Mouse (Mus musculus) liver, embryonic 14 days (tissue): ENCODE measurements around the gene Arhgdia. TPM values are rescaled to one million over a fixed set of nuclear protein-coding genes. Genes with fewer than 3 reads are reported as not detected.

ENCODE experiments used
- polyA plus RNA-seq: library from polyadenylated mRNA; depleted of rRNA; stranded (reverse); fragments of >200 nt; gene quantifications from 2 replicates; pipeline ENCODE4 v1.2.3, GENCODE M21; 2012; rRNA removed

The Arhgdia gene
- 151 and 168 TPM in 2 replicates for polyA plus RNA-seq

GRCm38 (mm10) chr11:120581490-120582267 is at the start of gene Arhgdia:
Gene Arhgdia, minus strand, starts transcription at chr11:120581624.

GRCm38 (mm10) chr11:120625152-120625775 is 43.8 kb upstream of the Arhgdia start, which contains the start of gene Sirt7:
Gene Sirt7, minus strand, starts transcription at chr11:120625240.

GRCm38 (mm10) chr11:120617519-120618112 is 36.2 kb upstream of the Arhgdia start, which contains the start of gene Pcyt2:
Gene Pcyt2, minus strand, starts transcription at chr11:120617936.

GRCm38 (mm10) chr11:120608241-120609034 is 27.0 kb upstream of the Arhgdia start, which contains the start of gene Npb:
Gene Npb, plus strand, starts transcription at chr11:120608477.

GRCm38 (mm10) chr11:120598283-120598989 is 17.0 kb upstream of the Arhgdia start, which contains the start of the genes Alyref and Anapc11:
Gene Alyref, minus strand, starts transcription at chr11:120598365.
Gene Anapc11, plus strand, starts transcription at chr11:120598421.

GRCm38 (mm10) chr11:120572752-120573584 is 8.5 kb downstream of the Arhgdia start, which contains the start of gene P4hb:
Gene P4hb, minus strand, starts transcription at chr11:120573253.

GRCm38 (mm10) chr11:120550810-120551440 is 30.5 kb downstream of the Arhgdia start, which contains the start of gene Ppp1r27:
Gene Ppp1r27, minus strand, starts transcription at chr11:120551132.

GRCm38 (mm10) chr11:120549168-120549945 is 32.1 kb downstream of the Arhgdia start, which contains the start of gene Mcrip1:
Gene Mcrip1, minus strand, starts transcription at chr11:120549727.

GRCm38 (mm10) chr11:120530085-120530964 is 51.1 kb downstream of the Arhgdia start, which contains the start of gene Gcgr:
Gene Gcgr, plus strand, starts transcription at chr11:120530699.

Other genes with a start within 250 kb of the Arhgdia start
- gene Actg1, start 233.1 kb downstream of the Arhgdia start, polyA plus RNA-seq, result 238 and 303 TPM in 2 replicates
- gene Fscn2, start 220.1 kb downstream of the Arhgdia start, polyA plus RNA-seq, result 0.03 TPM in 1 of 2 replicates, not detected in the other
- 5.3 and 5.7 TPM in 2 replicates for gene Faap100, start 202.9 kb downstream of the Arhgdia start, polyA plus RNA-seq
- 18.5 and 22.6 TPM in 2 replicates for gene Nploc4, start 143.9 kb downstream of the Arhgdia start, polyA plus RNA-seq
- 0.03 TPM in 1 of 2 replicates, not detected in the other for gene Tspan10, start 139.0 kb downstream of the Arhgdia start, polyA plus RNA-seq
- gene Pde6g, start 128.1 kb downstream of the Arhgdia start, polyA plus RNA-seq, result 0.22 and 0.25 TPM in 2 replicates
- gene Oxld1, start 123.6 kb downstream of the Arhgdia start, polyA plus RNA-seq, result 4.2 and 5.3 TPM in 2 replicates
- 15.5 and 17.7 TPM in 2 replicates for gene Ccdc137, start 123.5 kb downstream of the Arhgdia start, polyA plus RNA-seq
- 8.3 and 11.6 TPM in 2 replicates for gene Arl16, start 114.0 kb downstream of the Arhgdia start, polyA plus RNA-seq
- gene Mrpl12, start 97.0 kb downstream of the Arhgdia start, polyA plus RNA-seq, result 77.5 and 86.5 TPM in 2 replicates
- 27.2 and 31.8 TPM in 2 replicates for gene Slc25a10, start 89.8 kb downstream of the Arhgdia start, polyA plus RNA-seq
- gene Gcgr, start 50.9 kb downstream of the Arhgdia start, polyA plus RNA-seq, result 16.1 and 19.1 TPM in 2 replicates
- 25.4 and 28.5 TPM in 2 replicates for gene Mcrip1, start 31.9 kb downstream of the Arhgdia start, polyA plus RNA-seq
- gene Ppp1r27, start 30.5 kb downstream of the Arhgdia start, polyA plus RNA-seq, result 0.14 TPM in 1 of 2 replicates, not detected in the other
- gene P4hb, start 8.4 kb downstream of the Arhgdia start, polyA plus RNA-seq, result 239 and 240 TPM in 2 replicates
- 112 and 119 TPM in 2 replicates for gene Alyref, start 16.7 kb upstream of the Arhgdia start, polyA plus RNA-seq
- gene Anapc11, start 16.8 kb upstream of the Arhgdia start, polyA plus RNA-seq, result 49.9 and 56.0 TPM in 2 replicates
- gene Npb, start 26.9 kb upstream of the Arhgdia start, polyA plus RNA-seq, result 4.6 and 5.4 TPM in 2 replicates
- gene Pcyt2, start 36.3 kb upstream of the Arhgdia start, polyA plus RNA-seq, result 113 and 125 TPM in 2 replicates
- gene Sirt7, start 43.6 kb upstream of the Arhgdia start, polyA plus RNA-seq, result 27.4 and 30.1 TPM in 2 replicates
- 25.1 and 29.7 TPM in 2 replicates for gene Mafg, start 52.0 kb upstream of the Arhgdia start, polyA plus RNA-seq
- gene Pycr1, start 62.1 kb upstream of the Arhgdia start, polyA plus RNA-seq, result 4.4 and 4.5 TPM in 2 replicates
- gene Myadml2, start 66.5 kb upstream of the Arhgdia start, polyA plus RNA-seq, result 0.14 and 0.28 TPM in 2 replicates
- gene Notum, start 79.6 kb upstream of the Arhgdia start, polyA plus RNA-seq, result 0.22 and 0.43 TPM in 2 replicates
- gene Aspscr1, start 91.3 kb upstream of the Arhgdia start, polyA plus RNA-seq, result 16.8 and 20.5 TPM in 2 replicates
- 61.2 and 66.5 TPM in 2 replicates for gene Cenpx, start 132.1 kb upstream of the Arhgdia start, polyA plus RNA-seq
- 8.6 and 8.7 TPM in 2 replicates for gene Lrrc45, start 132.3 kb upstream of the Arhgdia start, polyA plus RNA-seq
- 1.3 and 1.4 TPM in 2 replicates for gene Rac3, start 139.8 kb upstream of the Arhgdia start, polyA plus RNA-seq
- gene Dcxr, start 145.7 kb upstream of the Arhgdia start, polyA plus RNA-seq, result 9.4 and 10.1 TPM in 2 replicates
- gene Cbr2, start 150.5 kb upstream of the Arhgdia start, polyA plus RNA-seq, result 0.16 TPM in 1 of 2 replicates, not detected in the other
- gene Hmga1b, start 181.2 kb upstream of the Arhgdia start, polyA plus RNA-seq, result 2.8 and 3.7 TPM in 2 replicates
- gene Rfng, start 202.6 kb upstream of the Arhgdia start, polyA plus RNA-seq, result 6.9 and 8.6 TPM in 2 replicates
- 61.2 and 70.7 TPM in 2 replicates for gene Gps1, start 202.6 kb upstream of the Arhgdia start, polyA plus RNA-seq
- 30.8 and 33.4 TPM in 2 replicates for gene Dus1l, start 214.8 kb upstream of the Arhgdia start, polyA plus RNA-seq
- 44.8 and 46.6 TPM in 2 replicates for gene Fasn, start 242.9 kb upstream of the Arhgdia start, polyA plus RNA-seq